Mouse (Mus musculus): Measurements from ENCODE around the gene Car9. TPM values are rescaled to one million over a fixed set of nuclear protein-coding genes. Genes with fewer than 3 reads are reported as not detected.

The Car9 gene
- total and polyA plus RNA-seq, 2 experiments: 0.20 to 0.28 TPM

- Histone ChIP-seq H3K36me3 (ENCODE audit: control insufficient read depth, insufficient read depth, low read length) (no peaks in the 10 kb centered on the region), H3K9ac (ENCODE audit: low read depth, low read length) (no peak overlapping the region), H3K4me1 (ENCODE audit: control insufficient read depth, insufficient read depth, low read length) (no peaks in the 10 kb centered on the region; the same call in 1 of the 2 replicates), H3K4me3 (ENCODE audit: insufficient read depth, low read depth, low read length) (no peak overlapping the region), H3K79me2 (ENCODE audit: control insufficient read depth, insufficient read depth, low read length) (no peaks in the 10 kb centered on the region), H3K27ac (replicated peaks; ENCODE audit: insufficient read depth, low read depth, low read length) (no peak overlapping the region), H3K27me3 (ENCODE audit: control insufficient read depth, insufficient read depth, low read length) (no peaks in the 10 kb centered on the region)
- 71% methylated on average over 19 of the region's 19 CpGs for WGBS
- no peak for DNase-seq (ENCODE audit: extremely low read depth, low read depth, low spot score)
- no peak for TF ChIP-seq POLR2A (IDR thresholded peaks at IDR 0.05; ENCODE audit: extremely low read depth, insufficient read depth, low read length)
- TF ChIP-seq CTCF (IDR thresholded peaks at IDR 0.05; ENCODE audit: low read depth, low read length): no peak
These were observed 5.1 kb downstream of the Car9 start for GRCm38 (mm10) chr4:43511675-43512454.

- TF ChIP-seq POLR2A (IDR thresholded peaks at IDR 0.05; ENCODE audit: extremely low read depth, insufficient read depth, low read length) (no peak), CTCF (IDR thresholded peaks at IDR 0.05; ENCODE audit: low read depth, low read length) (no peak)
- WGBS: 81% methylated on average over 7 of the region's 7 CpGs
- H3K27me3 ChIP-seq (ENCODE audit: control insufficient read depth, insufficient read depth, low read length): no peaks in the 10 kb centered on the region
- H3K4me1 ChIP-seq (ENCODE audit: control insufficient read depth, insufficient read depth, low read length): no peaks in the 10 kb centered on the region; the same call in 1 of the 2 replicates
- H3K36me3 ChIP-seq (ENCODE audit: control insufficient read depth, insufficient read depth, low read length): no peaks in the 10 kb centered on the region
- no peak for DNase-seq (ENCODE audit: extremely low read depth, low read depth, low spot score)
- no peak overlapping the region for H3K4me3 ChIP-seq (ENCODE audit: insufficient read depth, low read depth, low read length)
- H3K9ac ChIP-seq (ENCODE audit: low read depth, low read length): no peak overlapping the region
- no peaks in the 10 kb centered on the region for H3K79me2 ChIP-seq (ENCODE audit: control insufficient read depth, insufficient read depth, low read length)
- H3K27ac ChIP-seq (replicated peaks; ENCODE audit: insufficient read depth, low read depth, low read length): no peak overlapping the region
These were observed 5.9 kb downstream of the Car9 start for GRCm38 (mm10) chr4:43512653-43513052.

- H3K79me2 ChIP-seq (ENCODE audit: control insufficient read depth, insufficient read depth, low read length): no peaks in the 10 kb centered on the region
- no peak for DNase-seq (ENCODE audit: extremely low read depth, low read depth, low spot score)
- TF ChIP-seq POLR2A (IDR thresholded peaks at IDR 0.05; ENCODE audit: extremely low read depth, insufficient read depth, low read length) (no peak), CTCF (IDR thresholded peaks at IDR 0.05; ENCODE audit: low read depth, low read length) (no peak)
- no peak overlapping the region for H3K9ac ChIP-seq (ENCODE audit: low read depth, low read length)
- no peak overlapping the region for H3K4me3 ChIP-seq (ENCODE audit: insufficient read depth, low read depth, low read length)
- no peaks in the 10 kb centered on the region; the same call in 1 of the 2 replicates for H3K4me1 ChIP-seq (ENCODE audit: control insufficient read depth, insufficient read depth, low read length)
- no peaks in the 10 kb centered on the region for H3K27me3 ChIP-seq (ENCODE audit: control insufficient read depth, insufficient read depth, low read length)
- WGBS: 90% methylated on average over 4 of the region's 4 CpGs
- H3K36me3 ChIP-seq (ENCODE audit: control insufficient read depth, insufficient read depth, low read length): no peaks in the 10 kb centered on the region
- H3K27ac ChIP-seq (replicated peaks; ENCODE audit: insufficient read depth, low read depth, low read length): no peak overlapping the region
These were observed 6.5 kb downstream of the Car9 start for GRCm38 (mm10) chr4:43513300-43513699.

- TF ChIP-seq POLR2A (IDR thresholded peaks at IDR 0.05; ENCODE audit: extremely low read depth, insufficient read depth, low read length) (no peak), CTCF (IDR thresholded peaks at IDR 0.05; ENCODE audit: low read depth, low read length) (no peak)
- no peak for DNase-seq (ENCODE audit: extremely low read depth, low read depth, low spot score)
- Histone ChIP-seq H3K4me3 (ENCODE audit: insufficient read depth, low read depth, low read length) (no peak overlapping the region), H3K79me2 (ENCODE audit: control insufficient read depth, insufficient read depth, low read length) (no peaks in the 10 kb centered on the region), H3K27me3 (ENCODE audit: control insufficient read depth, insufficient read depth, low read length) (no peaks in the 10 kb centered on the region), H3K9ac (ENCODE audit: low read depth, low read length) (no peak overlapping the region), H3K27ac (replicated peaks; ENCODE audit: insufficient read depth, low read depth, low read length) (no peak overlapping the region), H3K36me3 (ENCODE audit: control insufficient read depth, insufficient read depth, low read length) (no peaks in the 10 kb centered on the region), H3K4me1 (ENCODE audit: control insufficient read depth, insufficient read depth, low read length) (no peaks in the 10 kb centered on the region)
- WGBS: 78% methylated on average over 4 of the region's 4 CpGs
These were observed 7.0 kb downstream of the Car9 start for GRCm38 (mm10) chr4:43513791-43514190.

GRCm38 (mm10) chr4:43515764-43516708 is 9.3 kb downstream of the Car9 start:
- Histone ChIP-seq H3K9ac (ENCODE audit: low read depth, low read length) (no peak overlapping the region), H3K4me1 (ENCODE audit: control insufficient read depth, insufficient read depth, low read length) (peaks cover 5% of the 10 kb centered on the region; the same call in 1 of the 2 replicates), H3K27me3 (ENCODE audit: control insufficient read depth, insufficient read depth, low read length) (no peaks in the 10 kb centered on the region), H3K27ac (replicated peaks; ENCODE audit: insufficient read depth, low read depth, low read length) (no peak overlapping the region), H3K36me3 (ENCODE audit: control insufficient read depth, insufficient read depth, low read length) (no peaks in the 10 kb centered on the region), H3K4me3 (ENCODE audit: insufficient read depth, low read depth, low read length) (no peak overlapping the region), H3K79me2 (ENCODE audit: control insufficient read depth, insufficient read depth, low read length) (no peaks in the 10 kb centered on the region)
- no peak for TF ChIP-seq POLR2A (IDR thresholded peaks at IDR 0.05; ENCODE audit: extremely low read depth, insufficient read depth, low read length)
- TF ChIP-seq CTCF (IDR thresholded peaks at IDR 0.05; ENCODE audit: low read depth, low read length): no peak
- WGBS: 66% methylated on average over 11 of the region's 11 CpGs
- DNase-seq (ENCODE audit: extremely low read depth, low read depth, low spot score): no peak
